Mouse (Mus musculus): Measurements from ENCODE around the gene Gm4792. TPM values are rescaled to one million over a fixed set of nuclear protein-coding genes. Genes with fewer than 3 reads are reported as not detected.
A peak's percentile ranks its signal among the peaks of the same experiment; 100 is the strongest.

Gm4792 gene
- polyA plus RNA-seq, 1 experiment from 2014 or later, result not detected

GRCm38 (mm10) chr10:94282179-94282578, 16.3 kb downstream of the Gm4792 start:
- H3K27me3 ChIP-seq (ENCODE audit: control insufficient read depth, insufficient read depth, low read depth, low read length), result no peaks in the 10 kb centered on the region
- H3K4me3 ChIP-seq (ENCODE audit: low read depth, low read length), result no peak overlapping the region
- H3K4me2 ChIP-seq (ENCODE audit: low read depth, low read length), result no peak overlapping the region
- H3K27ac ChIP-seq (ENCODE audit: low read length), result no peak overlapping the region
- no peak for ATAC-seq (ENCODE audit: low read depth)
- WGBS (ENCODE audit: insufficient replicate concordance), result 79% methylated on average over 8 of the region's 8 CpGs
- H3K9me3 ChIP-seq (replicated peaks; ENCODE audit: control insufficient read depth, low read length), result no peaks in the 10 kb centered on the region
- no peaks in the 10 kb centered on the region for H3K4me1 ChIP-seq (ENCODE audit: control insufficient read depth, low read depth, low read length)
- H3K36me3 ChIP-seq (ENCODE audit: control insufficient read depth, insufficient read depth), result no peaks in the 10 kb centered on the region
- H3K9ac ChIP-seq (ENCODE audit: low read depth, low read length), result no peak overlapping the region

- WGBS (ENCODE audit: insufficient replicate concordance), result 41% methylated on average over 2 of the region's 2 CpGs
- ATAC-seq (ENCODE audit: low read depth), result no peak
- Histone ChIP-seq H3K9me3 (replicated peaks; ENCODE audit: control insufficient read depth, low read length) (no peaks in the 10 kb centered on the region), H3K4me2 (ENCODE audit: low read depth, low read length) (no peak overlapping the region), H3K9ac (ENCODE audit: low read depth, low read length) (no peak overlapping the region), H3K27me3 (ENCODE audit: control insufficient read depth, insufficient read depth, low read depth, low read length) (no peaks in the 10 kb centered on the region), H3K4me1 (ENCODE audit: control insufficient read depth, low read depth, low read length) (no peaks in the 10 kb centered on the region), H3K4me3 (ENCODE audit: low read depth, low read length) (no peak overlapping the region), H3K36me3 (ENCODE audit: control insufficient read depth, insufficient read depth) (no peaks in the 10 kb centered on the region), H3K27ac (ENCODE audit: low read length) (no peak overlapping the region)
Observed at GRCm38 (mm10) chr10:94276511-94276910, 22.0 kb downstream of the Gm4792 start.

- 27% methylated on average over 3 of the region's 3 CpGs for WGBS (ENCODE audit: insufficient replicate concordance)
- Histone ChIP-seq H3K36me3 (ENCODE audit: control insufficient read depth, insufficient read depth) (no peaks in the 10 kb centered on the region), H3K4me1 (ENCODE audit: control insufficient read depth, low read depth, low read length) (no peaks in the 10 kb centered on the region), H3K9ac (ENCODE audit: low read depth, low read length) (no peak overlapping the region), H3K27ac (ENCODE audit: low read length) (no peak overlapping the region), H3K4me3 (ENCODE audit: low read depth, low read length) (no peak overlapping the region), H3K4me2 (ENCODE audit: low read depth, low read length) (no peak overlapping the region), H3K9me3 (replicated peaks; ENCODE audit: control insufficient read depth, low read length) (no peaks in the 10 kb centered on the region), H3K27me3 (ENCODE audit: control insufficient read depth, insufficient read depth, low read depth, low read length) (no peaks in the 10 kb centered on the region)
- ATAC-seq (ENCODE audit: low read depth), result no peak
Observed at GRCm38 (mm10) chr10:94275321-94275720, 23.2 kb downstream of the Gm4792 start.

- no peak for ATAC-seq (ENCODE audit: low read depth)
- no peak overlapping the region for H3K4me3 ChIP-seq (ENCODE audit: low read depth, low read length)
- H3K9me3 ChIP-seq (replicated peaks; ENCODE audit: control insufficient read depth, low read length), result no peaks in the 10 kb centered on the region
- H3K9ac ChIP-seq (ENCODE audit: low read depth, low read length), result no peak overlapping the region
- H3K27ac ChIP-seq (ENCODE audit: low read length), result no peak overlapping the region
- H3K4me1 ChIP-seq (ENCODE audit: control insufficient read depth, low read depth, low read length), result no peaks in the 10 kb centered on the region
- no peaks in the 10 kb centered on the region for H3K36me3 ChIP-seq (ENCODE audit: control insufficient read depth, insufficient read depth)
- no peaks in the 10 kb centered on the region for H3K27me3 ChIP-seq (ENCODE audit: control insufficient read depth, insufficient read depth, low read depth, low read length)
- no peak overlapping the region for H3K4me2 ChIP-seq (ENCODE audit: low read depth, low read length)
- 70% methylated on average over 17 of the region's 17 CpGs for WGBS (ENCODE audit: insufficient replicate concordance)
Observed at GRCm38 (mm10) chr10:94265656-94266542, 32.6 kb downstream of the Gm4792 start.

GRCm38 (mm10) chr10:94263211-94263610, 35.3 kb downstream of the Gm4792 start:
- H3K36me3 ChIP-seq (ENCODE audit: control insufficient read depth, insufficient read depth), result no peaks in the 10 kb centered on the region
- no peaks in the 10 kb centered on the region for H3K4me1 ChIP-seq (ENCODE audit: control insufficient read depth, low read depth, low read length)
- no peak overlapping the region for H3K4me3 ChIP-seq (ENCODE audit: low read depth, low read length)
- H3K27ac ChIP-seq (ENCODE audit: low read length), result no peak overlapping the region
- H3K4me2 ChIP-seq (ENCODE audit: low read depth, low read length), result no peak overlapping the region
- 51% methylated on average over 3 of the region's 3 CpGs for WGBS (ENCODE audit: insufficient replicate concordance)
- no peaks in the 10 kb centered on the region for H3K9me3 ChIP-seq (replicated peaks; ENCODE audit: control insufficient read depth, low read length)
- no peaks in the 10 kb centered on the region for H3K27me3 ChIP-seq (ENCODE audit: control insufficient read depth, insufficient read depth, low read depth, low read length)
- ATAC-seq (ENCODE audit: low read depth), result no peak
- no peak overlapping the region for H3K9ac ChIP-seq (ENCODE audit: low read depth, low read length)

- ATAC-seq (ENCODE audit: low read depth), result no peak
- no peaks in the 10 kb centered on the region for H3K9me3 ChIP-seq (replicated peaks; ENCODE audit: control insufficient read depth, low read length)
- no peak overlapping the region for H3K9ac ChIP-seq (ENCODE audit: low read depth, low read length)
- H3K4me1 ChIP-seq (ENCODE audit: control insufficient read depth, low read depth, low read length), result no peaks in the 10 kb centered on the region
- WGBS (ENCODE audit: insufficient replicate concordance), result 82% methylated on average over 13 of the region's 13 CpGs
- H3K4me3 ChIP-seq (ENCODE audit: low read depth, low read length), result no peak overlapping the region
- no peak overlapping the region for H3K27ac ChIP-seq (ENCODE audit: low read length)
- H3K36me3 ChIP-seq (ENCODE audit: control insufficient read depth, insufficient read depth), result no peaks in the 10 kb centered on the region
- H3K4me2 ChIP-seq (ENCODE audit: low read depth, low read length), result no peak overlapping the region
- no peaks in the 10 kb centered on the region for H3K27me3 ChIP-seq (ENCODE audit: control insufficient read depth, insufficient read depth, low read depth, low read length)
Observed at GRCm38 (mm10) chr10:94262646-94263045, 35.9 kb downstream of the Gm4792 start.

GRCm38 (mm10) chr10:94260544-94260943, 38.0 kb downstream of the Gm4792 start:
- 49% methylated on average over 1 of the region's 1 CpGs for WGBS (ENCODE audit: insufficient replicate concordance)
- no peaks in the 10 kb centered on the region for H3K27me3 ChIP-seq (ENCODE audit: control insufficient read depth, insufficient read depth, low read depth, low read length)
- no peaks in the 10 kb centered on the region for H3K4me1 ChIP-seq (ENCODE audit: control insufficient read depth, low read depth, low read length)
- no peak overlapping the region for H3K4me3 ChIP-seq (ENCODE audit: low read depth, low read length)
- peak; percentile 39; the same call in 1 of the 2 replicates for ATAC-seq (ENCODE audit: low read depth)
- no peaks in the 10 kb centered on the region for H3K9me3 ChIP-seq (replicated peaks; ENCODE audit: control insufficient read depth, low read length)
- no peak overlapping the region for H3K9ac ChIP-seq (ENCODE audit: low read depth, low read length)
- no peaks in the 10 kb centered on the region for H3K36me3 ChIP-seq (ENCODE audit: control insufficient read depth, insufficient read depth)
- no peak overlapping the region for H3K27ac ChIP-seq (ENCODE audit: low read length)
- H3K4me2 ChIP-seq (ENCODE audit: low read depth, low read length), result no peak overlapping the region

- Histone ChIP-seq H3K9ac (ENCODE audit: low read depth, low read length) (no peak overlapping the region), H3K27ac (ENCODE audit: low read length) (no peak overlapping the region), H3K4me3 (ENCODE audit: low read depth, low read length) (no peak overlapping the region), H3K27me3 (ENCODE audit: control insufficient read depth, insufficient read depth, low read depth, low read length) (no peaks in the 10 kb centered on the region), H3K9me3 (replicated peaks; ENCODE audit: control insufficient read depth, low read length) (no peaks in the 10 kb centered on the region), H3K36me3 (ENCODE audit: control insufficient read depth, insufficient read depth) (no peaks in the 10 kb centered on the region), H3K4me2 (ENCODE audit: low read depth, low read length) (no peak overlapping the region), H3K4me1 (ENCODE audit: control insufficient read depth, low read depth, low read length) (no peaks in the 10 kb centered on the region)
- ATAC-seq (ENCODE audit: low read depth), result no peak
- WGBS (ENCODE audit: insufficient replicate concordance), result 49% methylated on average over 4 of the region's 4 CpGs
Observed at GRCm38 (mm10) chr10:94256518-94256917, 42.0 kb downstream of the Gm4792 start.

- Histone ChIP-seq H3K9me3 (replicated peaks; ENCODE audit: control insufficient read depth, low read length) (no peaks in the 10 kb centered on the region), H3K27me3 (ENCODE audit: control insufficient read depth, insufficient read depth, low read depth, low read length) (no peaks in the 10 kb centered on the region), H3K27ac (ENCODE audit: low read length) (no peak overlapping the region), H3K36me3 (ENCODE audit: control insufficient read depth, insufficient read depth) (no peaks in the 10 kb centered on the region), H3K4me1 (ENCODE audit: control insufficient read depth, low read depth, low read length) (no peaks in the 10 kb centered on the region; the same call in 1 of the 2 replicates), H3K4me2 (ENCODE audit: low read depth, low read length) (no peak overlapping the region), H3K9ac (ENCODE audit: low read depth, low read length) (no peak overlapping the region), H3K4me3 (ENCODE audit: low read depth, low read length) (no peak overlapping the region)
- WGBS (ENCODE audit: insufficient replicate concordance), result 68% methylated on average over 6 of the region's 6 CpGs
- ATAC-seq (ENCODE audit: low read depth), result no peak
Observed at GRCm38 (mm10) chr10:94255744-94256143, 42.8 kb downstream of the Gm4792 start.

Data from liver, embryonic 16.5 days (tissue).